Mouse (Mus musculus) embryo, embryonic 10.5 days (tissue): ENCODE data around the gene Itgav.
A peak's percentile ranks its signal among the peaks of the same experiment; 100 is the strongest.

Experiments
- DNase-seq: peaks from one replicate; pipeline ENCODE4 v3.0.0-alpha.2; 2015; ENCODE audit warnings: low spot score

Itgav gene

DNA sequence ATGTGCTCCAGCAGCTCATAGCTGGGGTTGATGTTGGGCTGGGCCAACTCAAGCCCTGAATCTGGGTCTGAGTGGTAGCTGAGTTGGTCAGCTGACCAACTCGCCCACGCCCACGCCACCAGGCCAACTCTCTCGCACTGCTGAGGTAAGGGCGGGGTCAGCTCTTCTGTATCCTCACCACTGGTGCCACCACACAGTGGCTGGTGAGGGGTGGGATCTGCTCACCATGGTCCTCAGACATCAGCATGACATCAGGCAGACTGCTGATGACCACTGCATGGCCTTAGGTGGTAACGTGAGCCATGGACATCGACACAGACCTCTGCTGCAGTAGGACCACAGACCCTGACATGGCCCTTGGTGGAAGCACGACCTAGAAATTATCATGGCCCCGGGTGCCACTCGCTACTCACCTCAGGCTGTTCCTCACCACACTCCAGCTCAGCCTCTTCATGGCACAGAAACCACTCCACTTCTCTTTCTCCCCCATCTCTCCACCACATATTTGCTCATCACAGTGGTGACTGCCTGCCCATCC, 24.5 kb downstream of the Itgav start:
- DNase-seq = no peak

DNA sequence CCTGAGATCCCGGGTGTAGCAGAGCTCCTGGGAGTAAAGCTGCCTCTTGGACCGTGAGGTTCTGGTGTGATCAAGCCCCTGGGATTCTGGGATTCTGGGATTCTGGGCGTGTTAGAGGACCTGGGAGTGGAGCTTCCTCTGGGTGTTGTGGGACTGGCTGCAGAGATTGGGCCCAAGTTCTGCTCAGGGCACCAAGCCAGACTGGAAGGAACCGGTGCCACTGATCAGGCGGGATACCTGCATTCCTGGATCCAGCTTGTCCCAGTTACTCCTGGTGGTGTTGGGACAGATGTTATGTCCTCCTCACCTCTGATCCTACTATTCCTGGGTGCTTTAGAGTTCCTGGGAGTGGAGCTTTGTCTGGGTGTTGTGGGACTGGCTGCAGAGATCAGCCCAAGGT, 28.8 kb downstream of the Itgav start:
- DNase-seq = no peak

DNA sequence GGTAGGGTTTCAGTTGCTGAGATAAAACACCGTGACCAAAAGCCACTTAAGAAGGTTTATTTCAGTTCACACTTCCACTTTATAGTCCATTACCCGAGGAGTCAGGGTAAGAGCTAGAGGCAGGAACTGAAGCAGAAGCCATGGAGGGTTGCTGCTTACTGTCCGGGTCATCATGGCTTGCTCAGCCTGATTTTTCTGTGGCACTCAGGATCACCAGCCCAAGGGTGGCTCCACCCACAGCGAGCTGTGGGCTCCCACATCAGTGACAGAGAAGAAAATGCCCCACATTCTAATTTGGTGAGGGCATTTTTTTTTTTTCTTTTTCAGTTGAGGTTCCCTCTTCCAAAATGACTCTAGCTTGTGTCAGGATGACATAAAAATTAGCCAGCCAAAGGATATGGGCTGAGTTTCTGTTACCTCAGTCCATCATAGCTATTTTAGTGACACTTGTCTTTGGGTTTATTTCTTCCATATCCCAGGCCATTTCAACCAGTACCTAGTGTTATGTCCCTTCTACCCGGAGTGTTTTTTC, 30.2 kb downstream of the Itgav start:
- no peak for DNase-seq

DNA sequence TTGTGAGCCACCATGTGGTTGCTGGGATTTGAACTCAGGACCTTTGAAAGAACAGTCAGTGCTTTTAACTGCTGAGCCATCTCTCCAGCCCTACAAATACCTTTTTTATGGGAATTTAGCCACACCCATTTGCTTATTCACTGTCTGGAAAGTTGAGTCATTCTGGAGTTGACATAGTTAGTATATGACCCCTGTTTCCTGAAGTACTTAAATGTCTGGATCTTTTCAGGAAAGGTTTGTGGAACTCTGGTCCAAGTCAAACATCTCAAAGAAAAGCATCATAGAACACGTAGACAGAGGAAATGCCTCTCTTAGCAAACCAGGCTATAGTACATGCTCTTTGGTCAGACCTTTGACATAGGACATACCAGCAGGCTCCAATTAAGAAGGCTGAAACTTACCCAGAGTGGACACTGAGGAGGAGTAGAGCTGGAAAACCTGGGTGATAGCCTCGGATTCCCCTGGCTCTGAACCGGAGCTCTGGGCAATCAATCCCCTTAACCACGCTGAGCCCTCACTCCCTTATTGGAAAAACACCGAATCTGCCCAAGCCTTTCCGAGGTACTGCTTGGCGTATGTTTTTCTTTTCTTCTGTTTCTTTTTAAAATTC, 34.5 kb downstream of the Itgav start:
- DNase-seq = no peak

DNA sequence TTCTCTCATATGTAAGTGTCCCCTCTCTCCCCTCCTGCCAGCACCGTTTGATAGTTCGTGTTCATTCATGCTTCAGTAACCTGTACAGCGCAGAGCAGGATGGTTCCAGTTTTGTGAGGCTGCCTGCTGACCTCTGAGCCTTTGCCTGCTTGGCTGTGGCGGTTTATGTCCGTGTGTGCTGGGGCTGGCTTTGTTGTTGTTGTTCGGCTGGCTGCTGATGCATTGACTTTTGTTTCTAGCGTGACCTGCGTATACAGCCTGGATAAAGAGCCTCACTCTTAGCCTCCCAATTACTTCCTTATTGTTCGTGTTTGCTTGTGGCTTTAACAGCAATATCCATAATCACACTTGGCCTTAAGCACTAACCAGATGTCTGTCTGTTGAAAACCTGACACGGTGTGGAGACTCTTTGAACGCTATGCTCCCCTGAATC, 35.0 kb downstream of the Itgav start:
- peak; percentile 72 for DNase-seq

DNA sequence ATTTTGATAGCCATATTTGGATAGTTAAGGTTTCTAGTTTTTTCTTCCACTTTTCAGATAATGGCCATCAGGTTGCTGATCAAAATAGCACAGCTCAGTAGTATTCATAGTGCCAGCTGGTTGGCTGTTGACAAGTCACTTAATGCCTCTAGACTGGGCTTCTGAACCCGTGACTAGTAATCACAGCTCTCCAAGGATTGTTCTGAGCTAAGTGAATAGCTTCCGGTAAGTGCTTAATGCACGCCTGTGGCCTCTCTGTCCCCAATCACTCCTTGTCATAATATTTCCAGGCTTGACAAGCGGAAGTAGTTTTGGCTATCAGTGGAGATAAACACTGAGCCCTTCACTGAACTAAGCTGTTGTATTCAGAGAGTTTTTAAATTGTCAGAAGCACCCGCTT, 35.5 kb downstream of the Itgav start:
- peak; percentile 57 for DNase-seq

DNA sequence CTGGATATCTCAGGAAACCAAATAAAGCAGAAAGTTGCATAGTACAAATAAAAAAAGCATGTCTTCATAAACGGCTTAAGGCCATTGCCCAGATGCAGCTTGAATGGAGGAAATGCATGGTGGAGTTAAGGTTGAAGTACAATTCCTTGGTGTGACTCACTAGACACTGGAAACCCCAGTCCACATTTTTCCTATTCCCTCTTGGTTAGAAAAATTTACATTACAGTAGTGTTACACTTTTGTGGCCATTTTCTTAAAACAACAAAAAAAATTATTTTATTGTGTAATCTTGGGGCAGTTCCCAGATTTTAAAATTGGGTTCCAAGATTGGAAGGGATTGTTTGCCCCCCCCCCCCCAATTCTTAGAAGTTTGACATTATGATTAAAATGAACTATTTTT, 35.9 kb downstream of the Itgav start:
- DNase-seq = no peak

DNA sequence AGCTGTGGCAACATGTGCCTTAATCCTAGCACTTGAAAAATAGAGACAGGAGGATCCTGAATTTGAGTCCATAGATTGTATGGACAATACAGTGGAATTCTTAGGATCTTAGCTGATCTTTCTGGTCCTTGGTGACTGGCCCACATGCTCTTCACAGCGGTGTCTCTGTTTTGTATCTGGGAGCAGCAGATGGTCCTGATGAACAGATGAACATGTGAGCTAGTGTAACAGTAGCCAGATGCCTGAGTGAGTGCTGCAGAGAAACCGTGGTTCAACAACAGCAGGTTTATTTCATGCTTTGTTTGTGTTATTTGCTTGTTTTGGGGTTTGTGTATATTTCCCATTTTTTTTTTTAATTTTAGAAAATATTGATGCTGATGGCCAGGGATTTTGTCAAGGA, 37.3 kb downstream of the Itgav start:
- DNase-seq = no peak

DNA sequence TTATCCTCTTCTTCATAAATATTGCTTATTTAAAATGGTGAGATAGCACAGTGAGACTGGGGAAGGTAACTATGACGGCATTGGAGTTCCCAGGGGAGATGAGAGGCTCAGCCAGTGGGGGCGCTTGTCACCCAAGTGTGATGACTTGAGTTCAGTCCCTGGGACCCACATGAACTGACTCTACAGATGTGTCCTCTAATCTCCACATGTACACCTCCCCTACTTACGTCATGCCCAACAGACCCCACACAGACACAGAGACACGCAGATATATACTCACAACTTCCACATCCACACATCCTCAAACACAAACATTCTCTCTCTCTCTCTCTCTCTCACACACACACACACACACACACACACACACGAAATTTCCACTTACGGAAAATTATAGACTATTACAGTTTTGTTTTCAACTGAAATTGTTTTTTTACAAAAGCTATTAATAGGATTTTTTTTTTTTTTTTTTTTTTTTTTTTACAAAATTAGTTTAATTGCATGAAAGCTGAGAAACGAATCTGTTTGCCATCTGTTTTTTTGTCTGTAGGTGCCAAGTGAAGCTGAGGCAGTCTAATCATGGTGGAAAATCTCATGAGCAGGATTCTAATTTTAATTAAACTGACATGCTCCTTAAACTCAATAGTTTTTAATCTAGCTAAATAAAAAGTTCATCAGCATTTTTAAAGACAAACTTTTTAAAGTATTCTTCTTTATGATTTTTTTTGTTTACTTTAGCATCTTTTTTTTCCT, 38.1 kb downstream of the Itgav start:
- no peak for DNase-seq

DNA sequence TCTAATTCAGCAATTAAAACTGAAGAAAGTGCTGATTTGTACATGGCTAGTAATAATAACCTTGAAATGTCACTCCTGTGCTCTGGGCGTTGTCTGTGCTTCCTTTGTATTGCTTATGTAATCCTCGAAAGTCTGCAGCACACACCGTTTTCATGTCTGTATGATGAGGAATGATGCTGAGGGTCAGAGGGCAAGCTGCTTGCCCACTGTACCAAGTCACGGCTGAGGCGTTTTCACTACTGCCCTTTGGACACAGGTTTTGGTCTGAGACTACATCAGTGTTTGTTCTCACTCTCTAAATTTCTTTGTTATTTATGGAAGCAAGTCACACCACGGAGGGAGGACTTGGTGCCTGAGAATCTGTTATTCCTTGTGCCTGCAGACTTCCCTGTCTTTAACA, 41.9 kb downstream of the Itgav start:
- DNase-seq = no peak

DNA sequence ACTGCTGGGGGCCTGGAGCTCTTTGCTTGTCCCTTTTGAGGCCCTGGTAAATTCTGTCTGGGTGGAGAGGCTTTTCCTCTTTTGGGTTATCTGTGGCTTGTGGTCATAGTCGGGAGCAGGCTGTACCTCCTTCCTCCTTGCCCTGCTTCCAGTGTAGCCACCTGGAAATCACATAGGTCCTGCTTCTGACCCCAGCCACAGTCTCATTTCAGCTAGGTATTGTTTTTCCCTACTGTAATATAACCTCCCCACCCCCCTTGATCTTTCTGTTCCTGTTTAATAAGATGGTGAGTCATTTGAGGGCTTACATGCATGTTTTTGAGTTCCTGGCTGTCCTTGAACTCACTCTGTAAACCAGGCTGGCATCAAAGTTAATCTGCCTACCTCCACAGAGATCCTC, 42.7 kb downstream of the Itgav start:
- DNase-seq = no peak

DNA sequence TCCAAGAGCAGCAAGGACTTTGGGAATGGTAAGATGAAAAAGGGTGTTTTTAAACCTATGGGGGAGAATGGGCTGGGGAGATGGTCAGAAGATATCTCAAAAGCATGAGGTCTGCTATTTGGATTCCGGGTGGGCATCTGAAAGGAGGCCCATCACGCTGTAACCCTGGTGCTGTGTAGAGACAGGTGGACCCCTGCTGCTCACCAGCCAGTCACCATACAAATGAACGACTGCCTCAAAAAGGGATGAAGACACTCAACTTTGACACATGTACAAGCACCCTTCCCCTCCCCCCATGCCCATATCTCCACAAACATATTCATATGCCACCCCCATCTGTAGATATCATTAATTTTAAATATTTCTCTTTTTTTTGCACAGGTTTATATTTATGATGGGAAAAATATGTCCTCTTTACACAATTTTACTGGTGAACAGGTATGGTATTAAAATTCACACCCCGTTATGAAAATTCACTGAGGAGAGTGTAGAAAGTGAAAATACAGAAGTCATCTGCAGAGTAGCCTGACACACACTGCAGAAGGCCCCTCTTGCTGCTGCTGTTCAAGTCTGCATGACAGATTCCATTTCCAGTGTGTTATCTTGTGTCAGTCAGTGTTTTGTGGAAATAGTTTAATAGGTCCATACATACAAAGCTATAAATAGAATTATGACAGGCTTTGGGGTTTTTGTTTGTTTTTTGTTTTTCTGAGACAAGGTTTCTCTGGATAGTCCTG, 44.3 kb downstream of the Itgav start:
- no peak for DNase-seq

DNA sequence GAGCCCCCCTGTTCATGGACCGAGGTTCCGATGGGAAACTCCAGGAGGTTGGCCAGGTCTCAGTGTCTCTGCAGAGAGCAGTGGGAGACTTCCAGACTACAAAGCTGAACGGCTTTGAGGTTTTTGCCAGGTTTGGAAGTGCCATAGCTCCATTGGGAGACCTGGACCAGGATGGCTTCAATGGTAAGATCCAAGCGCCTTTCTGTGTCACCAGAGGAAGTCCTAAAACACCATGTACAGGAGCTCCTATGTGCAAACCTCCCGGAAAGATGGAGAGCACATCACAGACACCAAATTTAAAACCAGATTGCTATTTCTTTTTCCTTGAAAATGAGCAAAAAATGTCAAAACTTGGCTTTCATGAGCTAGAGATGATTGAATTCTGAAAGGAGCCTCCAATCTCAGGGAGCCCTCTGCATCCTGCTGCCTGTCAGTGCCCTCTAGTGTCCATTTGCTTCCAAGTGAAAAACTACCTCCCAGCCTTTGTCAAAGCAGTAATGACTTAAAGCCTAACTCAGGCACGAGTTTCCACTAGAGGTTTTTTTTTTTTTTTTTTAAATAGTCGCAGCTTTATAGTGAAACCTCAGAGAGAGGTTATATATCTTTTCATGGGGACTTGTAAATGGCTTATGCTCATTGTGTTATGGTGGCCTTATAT, 47.1 kb downstream of the Itgav start:
- DNase-seq = peak; percentile 79

DNA sequence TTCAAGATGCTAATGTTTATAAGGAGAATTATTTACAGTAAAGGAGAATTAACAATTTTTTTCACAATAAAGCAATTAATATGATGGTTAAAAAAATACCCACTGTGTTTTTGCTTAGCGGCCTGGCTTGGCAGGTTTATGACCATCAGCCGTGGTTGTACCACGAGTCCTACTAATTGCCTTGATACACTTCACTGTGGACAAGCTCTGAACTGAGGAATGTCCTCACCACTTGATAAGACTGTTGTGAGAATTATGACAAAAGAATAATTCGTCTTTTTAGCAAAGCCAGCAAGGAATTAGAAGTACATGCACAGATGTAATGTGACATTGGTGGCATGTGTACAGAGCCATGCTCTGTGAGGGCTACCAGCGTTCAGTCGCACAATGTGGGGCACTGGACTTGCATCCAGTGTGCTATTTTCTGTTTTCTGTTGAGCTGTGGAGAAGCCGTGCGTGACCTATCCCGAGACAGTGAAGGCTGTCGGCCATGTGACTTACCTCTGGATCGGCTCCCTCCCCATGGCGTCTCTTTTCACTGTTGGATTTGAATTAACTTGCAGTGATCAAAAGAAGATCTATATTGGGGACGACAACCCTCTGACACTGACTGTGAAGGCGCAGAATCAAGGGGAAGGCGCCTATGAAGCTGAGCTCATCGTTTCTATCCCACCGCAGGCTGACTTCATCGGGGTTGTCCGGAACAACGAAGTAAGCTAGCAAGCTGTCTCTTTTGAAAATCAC, 67.3 kb downstream of the Itgav start:
- no peak for DNase-seq

DNA sequence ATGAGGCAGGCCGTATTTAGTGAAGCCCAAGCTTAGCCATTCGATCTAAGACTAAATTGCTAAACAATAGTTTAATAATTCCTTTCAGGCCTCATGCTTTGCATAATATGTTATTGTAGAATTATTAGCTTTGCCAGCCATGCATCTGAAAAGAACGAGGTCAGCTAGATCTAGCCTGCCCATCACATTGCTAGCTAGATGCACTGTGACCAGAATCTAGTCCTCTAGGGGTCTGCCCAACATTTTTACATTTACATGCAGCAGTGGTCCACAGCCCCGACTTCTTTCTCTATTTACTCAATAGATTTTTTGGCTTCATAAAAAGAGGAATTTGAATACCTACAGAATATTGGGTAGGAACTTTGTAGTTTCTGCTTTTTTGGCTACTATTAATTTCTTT, 67.9 kb downstream of the Itgav start:
- no peak for DNase-seq

DNA sequence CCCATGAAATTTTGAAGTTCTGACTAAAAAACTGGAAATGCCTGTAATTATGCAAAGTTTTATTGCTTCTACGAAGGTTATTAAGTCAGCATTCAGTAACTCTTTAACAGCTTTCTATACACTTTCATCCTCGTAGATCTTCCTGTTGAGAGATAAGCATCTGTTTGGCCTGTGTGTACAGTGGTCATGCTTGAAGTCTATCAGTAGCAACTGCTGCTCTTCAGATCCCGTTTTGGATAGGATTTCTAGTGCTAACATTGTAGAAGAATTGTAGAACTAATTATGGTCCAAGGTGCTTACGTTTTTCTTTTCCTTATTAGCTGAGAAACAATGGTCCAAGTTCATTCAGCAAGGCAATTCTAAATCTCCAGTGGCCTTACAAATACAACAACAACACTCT, 71.6 kb downstream of the Itgav start:
- no peak for DNase-seq

DNA sequence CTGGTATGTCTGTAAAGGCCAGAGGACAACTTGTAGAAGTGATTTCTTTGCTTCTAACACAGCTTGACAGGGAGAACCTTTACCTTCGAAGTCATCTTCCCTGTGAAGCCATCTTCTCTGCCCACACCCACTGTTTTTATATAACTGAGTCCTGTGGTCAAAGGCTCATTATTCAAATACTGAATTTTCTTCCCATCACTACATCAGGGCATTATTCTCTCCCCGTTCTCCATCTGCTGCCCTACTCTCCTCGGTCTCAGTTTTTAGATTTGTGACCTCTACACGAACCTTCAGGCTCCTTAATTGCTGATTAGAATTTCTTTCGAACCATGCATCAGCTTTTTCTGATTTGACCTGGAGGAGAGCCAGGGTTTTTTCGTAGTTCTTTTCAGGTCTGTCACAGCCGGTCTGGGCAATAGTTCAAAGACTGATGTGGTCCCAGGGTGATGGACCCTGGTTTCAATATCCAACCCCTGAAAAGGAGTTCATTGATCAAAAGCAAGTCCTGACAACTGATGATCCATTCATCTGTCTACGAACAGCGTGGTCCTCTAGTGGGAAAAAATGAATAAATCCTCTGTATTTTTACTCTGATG, 73.8 kb downstream of the Itgav start:
- no peak for DNase-seq

DNA sequence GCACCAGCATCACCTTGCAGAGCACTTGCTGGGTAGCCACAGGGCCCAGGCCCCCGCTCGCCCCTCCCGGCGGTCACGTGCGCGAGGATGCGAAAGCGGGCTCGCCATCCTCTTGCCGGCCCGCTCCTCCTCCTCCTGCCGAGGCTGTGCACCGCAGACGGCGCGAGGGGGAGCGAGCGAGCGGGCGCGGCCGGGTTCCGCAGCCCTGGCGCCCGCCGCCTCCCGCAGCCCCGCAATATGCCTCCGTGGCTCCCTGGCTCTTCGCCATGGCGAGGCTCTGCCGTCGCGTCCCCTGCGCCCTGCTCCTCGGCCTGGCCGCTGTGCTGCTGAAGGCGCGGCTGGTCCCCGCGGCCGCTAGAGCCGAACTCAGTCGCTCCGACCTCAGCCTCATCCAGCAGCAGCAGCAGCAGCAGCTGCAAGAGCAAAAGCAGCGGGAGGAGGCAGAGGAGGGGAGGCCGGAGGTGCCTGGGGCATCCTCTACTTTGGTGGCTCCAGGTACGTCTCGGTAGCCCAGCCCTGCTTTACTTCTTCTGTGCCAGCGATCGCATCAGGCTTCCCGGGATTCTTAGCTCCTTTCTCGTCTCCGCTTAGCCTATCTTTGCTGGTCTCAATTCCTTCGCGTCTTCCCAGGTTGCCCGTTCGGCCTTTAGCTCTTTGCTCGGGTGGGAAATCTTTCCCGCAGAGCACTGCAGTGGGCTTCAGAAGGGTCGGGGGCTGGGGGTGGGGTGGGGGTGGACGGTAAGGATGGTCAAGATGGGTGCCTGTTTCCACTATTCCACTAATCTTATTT, 88.5 kb downstream of the Itgav start, which contains the start of gene Fam171b:
Gene Fam171b, plus strand, starts transcription at position 154 of the 790 bp plus-strand sequence.
- peak; percentile 86 for DNase-seq

DNA sequence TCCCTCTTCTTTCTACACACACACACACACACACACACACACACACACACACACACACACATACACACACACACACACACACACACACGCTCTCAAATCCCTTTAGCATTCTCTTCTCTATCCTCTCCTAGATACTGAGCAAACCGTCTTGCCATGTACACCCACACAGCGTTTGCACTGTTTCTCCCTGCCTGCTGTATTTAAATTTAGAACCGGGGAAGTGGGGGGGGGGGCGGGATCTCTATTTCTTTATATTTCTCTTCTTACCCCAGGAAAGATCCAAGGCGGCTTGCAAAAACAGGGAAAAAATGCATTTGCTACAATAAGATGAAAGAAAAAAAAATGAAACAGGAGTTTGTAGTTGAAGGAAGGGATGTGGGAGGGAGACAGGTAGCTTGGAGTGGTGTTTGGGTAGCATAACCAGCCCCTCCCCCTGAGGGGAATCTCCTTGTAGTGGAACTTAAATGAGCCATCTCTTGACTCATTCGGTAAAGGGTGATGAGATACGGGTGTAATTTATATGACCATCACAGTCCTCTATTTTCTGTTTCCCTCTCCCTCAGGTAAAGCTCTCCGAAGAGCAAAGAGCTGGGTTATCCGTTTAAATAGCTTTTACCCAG, 89.2 kb downstream of the Itgav start:
- no peak for DNase-seq

DNA sequence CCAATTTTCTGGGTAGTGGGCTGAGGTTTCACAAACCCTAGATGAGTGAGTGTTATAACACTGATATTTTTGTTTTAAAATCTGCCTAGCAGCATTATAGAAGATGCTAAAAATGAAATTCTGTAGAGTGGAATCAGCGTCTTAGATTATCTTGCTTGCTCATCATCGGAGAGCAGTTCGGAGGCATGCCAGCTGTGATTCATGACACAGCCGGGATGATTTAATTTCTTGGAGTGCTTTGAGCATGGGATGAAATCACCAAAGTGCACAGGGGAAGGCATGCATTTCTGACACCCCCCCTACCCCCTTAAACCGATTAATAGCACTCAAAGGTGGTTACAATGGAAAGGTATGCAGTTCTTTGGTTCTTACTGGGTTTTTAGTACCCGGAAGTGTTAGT, 89.8 kb downstream of the Itgav start:
- DNase-seq = no peak
